Mouse (Mus musculus) stomach, embryonic 14.5 days (tissue): ENCODE measurements at regions not wholly inside any gene's neighbourhood (a gene's known extent, or its start where the extent isn't known, plus 50 kb on each side); places are given as distances from the start of the nearest gene placed in this dataset.

Experiments
- ATAC-seq: fragments of 200-750 bp; cut with Nextera tagmentation; 2 replicates; pipeline ENCODE4 v1.8.0; 2017; ENCODE audit warnings: low read depth, moderate TSS enrichment; ENCODE audit not compliant: insufficient number of reproducible peaks, insufficient read depth, low FRiP score
- H3K27ac ChIP-seq: fragments of 300-500 bp; sonication (generic); 2 replicates; pipeline ENCODE4 v1.5.1; 2014; ENCODE audit warnings: mild to moderate bottlenecking, low read length, moderate library complexity, mixed read lengths
- H3K27me3 ChIP-seq: fragments of 300-500 bp; sonication (generic); 2 replicates; pipeline ENCODE4 v1.6.1; 2014; ENCODE audit warnings: low read length, control low read depth, mixed read lengths; ENCODE audit not compliant: control insufficient read depth, insufficient read depth
- H3K36me3 ChIP-seq: fragments of 300-500 bp; sonication (generic); 2 replicates; pipeline ENCODE4 v1.6.1; 2014; ENCODE audit warnings: mild to moderate bottlenecking, control low read depth, low read length, moderate library complexity, mixed read lengths; ENCODE audit not compliant: control insufficient read depth, insufficient read depth
- H3K4me1 ChIP-seq: fragments of 300-500 bp; sonication (generic); 2 replicates; pipeline ENCODE4 v1.6.1; 2014; ENCODE audit warnings: low read length, control low read depth, mixed read lengths; ENCODE audit not compliant: control insufficient read depth, insufficient read depth
- H3K4me2 ChIP-seq: fragments of 300-500 bp; sonication (generic); replicated peaks from 2 replicates; pipeline ENCODE4 v1.6.1; 2014; ENCODE audit warnings: low read depth, low read length, control low read depth
- H3K4me3 ChIP-seq: fragments of 300-500 bp; sonication (generic); 2 replicates; pipeline ENCODE4 v1.5.1; 2014; ENCODE audit warnings: low read depth, low read length, control low read depth
- H3K9ac ChIP-seq: fragments of 300-500 bp; sonication (generic); replicated peaks from 2 replicates; pipeline ENCODE4 v1.6.1; 2014; ENCODE audit warnings: low read depth, mild to moderate bottlenecking, control low read depth, low read length, moderate library complexity, mixed read lengths
- H3K9me3 ChIP-seq: fragments of 300-500 bp; sonication (generic); 2 replicates; pipeline ENCODE4 v1.6.1; 2016; ENCODE audit warnings: low read depth, low read length, control low read depth; ENCODE audit not compliant: control insufficient read depth
- WGBS: fragments of 180-500 bp; shearing (Covaris S2); extraction: QIAGEN DNeasy Blood & Tissue Kit; methylation state at CpG from one replicate; pipeline ENCODE4 v1.1.7; 2014; 5-methylcytosine and 5-hydroxymethylcytosine counted together

DNA sequence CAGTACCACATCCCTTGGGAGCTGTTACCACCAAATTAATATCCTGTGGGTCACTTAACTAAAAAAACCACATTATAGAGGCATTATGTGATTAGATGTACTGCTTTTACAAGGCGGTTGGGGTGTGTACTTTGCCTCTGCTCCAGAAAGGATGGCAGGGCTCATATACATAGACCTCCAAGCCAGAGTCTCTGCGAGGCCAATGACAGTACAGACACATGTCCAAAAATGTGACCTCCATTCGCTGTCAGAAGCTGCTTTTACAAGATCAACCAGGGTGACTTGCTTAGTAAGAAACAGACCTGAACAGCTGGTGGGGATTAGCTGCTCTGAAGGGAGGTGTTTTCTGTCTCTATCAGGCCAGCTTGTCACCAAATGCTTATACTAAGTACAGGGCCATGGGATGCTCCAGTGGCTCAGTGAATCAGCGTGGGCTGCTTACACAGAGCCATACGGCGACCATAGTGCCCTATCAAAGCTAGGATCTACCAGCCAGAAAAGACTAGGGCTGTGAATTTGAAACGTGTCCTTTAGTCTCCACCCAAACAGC, 433.0 kb upstream of the Atp11b start:
- no peak overlapping the region for H3K27ac ChIP-seq
- WGBS: 45% methylated on average over 7 of the region's 7 CpGs
- H3K4me3 ChIP-seq: no peak overlapping the region
- H3K36me3 ChIP-seq: no peaks in the 10 kb centered on the region
- peaks cover 13% of the 10 kb centered on the region; the same call in 1 of the 2 replicates for H3K4me1 ChIP-seq
- no peak for ATAC-seq
- no peaks in the 10 kb centered on the region for H3K9me3 ChIP-seq
- H3K9ac ChIP-seq: no peak overlapping the region
- H3K4me2 ChIP-seq: no peak overlapping the region
- no peaks in the 10 kb centered on the region for H3K27me3 ChIP-seq

DNA sequence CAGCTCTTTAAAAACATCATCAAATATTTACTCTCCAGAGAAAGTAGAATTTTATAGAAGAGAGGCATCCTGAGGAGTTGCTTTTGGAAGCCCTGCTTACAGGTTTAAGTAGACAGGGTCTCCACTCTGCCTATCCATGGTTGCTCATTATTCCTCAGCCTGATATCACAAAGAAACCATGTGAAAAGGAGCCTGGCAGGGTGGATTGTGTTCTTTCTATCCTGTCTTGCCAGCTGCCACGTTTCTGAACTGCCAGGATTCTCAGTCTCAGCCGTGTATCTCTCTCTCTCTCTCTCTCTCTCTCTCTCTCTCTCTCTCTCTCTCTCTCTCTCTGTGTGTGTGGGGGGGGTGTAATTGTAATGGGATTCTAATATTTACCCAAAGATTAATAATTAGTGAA, 431.9 kb upstream of the Atp11b start:
- Histone ChIP-seq H3K4me3 (no peak overlapping the region), H3K9ac (no peak overlapping the region), H3K27me3 (no peaks in the 10 kb centered on the region), H3K4me2 (no peak overlapping the region), H3K27ac (no peak overlapping the region), H3K9me3 (no peaks in the 10 kb centered on the region), H3K36me3 (no peaks in the 10 kb centered on the region), H3K4me1 (peaks cover 13% of the 10 kb centered on the region; the same call in 1 of the 2 replicates)
- 47% methylated on average over 2 of the region's 2 CpGs for WGBS
- no peak for ATAC-seq

GRCm38 (mm10) chr3:35322899-35323298, 431.0 kb upstream of the Atp11b start:
- Histone ChIP-seq H3K27ac (no peak overlapping the region), H3K9me3 (no peaks in the 10 kb centered on the region), H3K9ac (no peak overlapping the region), H3K4me1 (peaks cover 13% of the 10 kb centered on the region; the same call in 1 of the 2 replicates), H3K27me3 (no peaks in the 10 kb centered on the region), H3K36me3 (no peaks in the 10 kb centered on the region), H3K4me2 (no peak overlapping the region), H3K4me3 (no peak overlapping the region)
- ATAC-seq: no peak
- 85% methylated on average over 4 of the region's 4 CpGs for WGBS

GRCm38 (mm10) chr3:35323450-35324077, 430.3 kb upstream of the Atp11b start:
- no peak for ATAC-seq
- H3K4me2 ChIP-seq: no peak overlapping the region
- no peak overlapping the region for H3K4me3 ChIP-seq
- peaks cover 13% of the 10 kb centered on the region; the same call in 1 of the 2 replicates for H3K4me1 ChIP-seq
- no peaks in the 10 kb centered on the region for H3K9me3 ChIP-seq
- no peaks in the 10 kb centered on the region for H3K36me3 ChIP-seq
- H3K9ac ChIP-seq: no peak overlapping the region
- 63% methylated on average over 11 of the region's 11 CpGs for WGBS
- H3K27ac ChIP-seq: no peak overlapping the region
- H3K27me3 ChIP-seq: no peaks in the 10 kb centered on the region

DNA sequence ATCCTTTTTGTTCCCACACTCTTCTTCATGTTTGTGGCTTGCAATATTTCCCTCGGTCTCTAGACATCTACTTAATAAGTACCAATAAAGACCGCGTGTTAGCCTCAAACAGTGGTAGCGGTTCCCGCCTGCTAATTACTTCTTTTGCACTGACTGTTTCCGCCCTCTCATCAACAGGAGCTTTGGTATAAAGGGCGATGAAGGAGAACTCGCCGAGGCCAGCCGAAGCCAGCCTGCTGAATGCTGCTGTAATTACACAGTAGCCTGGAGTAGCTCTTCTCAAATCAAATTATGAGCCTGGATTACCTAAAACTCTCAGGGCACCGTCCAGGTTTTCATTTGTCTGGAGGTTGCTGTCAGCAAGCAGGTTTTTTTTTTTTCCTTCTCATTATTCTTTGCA, 429.7 kb upstream of the Atp11b start:
- Histone ChIP-seq H3K4me1 (peaks cover 13% of the 10 kb centered on the region; the same call in 1 of the 2 replicates), H3K9me3 (no peaks in the 10 kb centered on the region), H3K27me3 (no peaks in the 10 kb centered on the region), H3K9ac (no peak overlapping the region), H3K27ac (no peak overlapping the region), H3K36me3 (no peaks in the 10 kb centered on the region), H3K4me2 (no peak overlapping the region), H3K4me3 (no peak overlapping the region)
- no peak for ATAC-seq
- 60% methylated on average over 11 of the region's 11 CpGs for WGBS

DNA sequence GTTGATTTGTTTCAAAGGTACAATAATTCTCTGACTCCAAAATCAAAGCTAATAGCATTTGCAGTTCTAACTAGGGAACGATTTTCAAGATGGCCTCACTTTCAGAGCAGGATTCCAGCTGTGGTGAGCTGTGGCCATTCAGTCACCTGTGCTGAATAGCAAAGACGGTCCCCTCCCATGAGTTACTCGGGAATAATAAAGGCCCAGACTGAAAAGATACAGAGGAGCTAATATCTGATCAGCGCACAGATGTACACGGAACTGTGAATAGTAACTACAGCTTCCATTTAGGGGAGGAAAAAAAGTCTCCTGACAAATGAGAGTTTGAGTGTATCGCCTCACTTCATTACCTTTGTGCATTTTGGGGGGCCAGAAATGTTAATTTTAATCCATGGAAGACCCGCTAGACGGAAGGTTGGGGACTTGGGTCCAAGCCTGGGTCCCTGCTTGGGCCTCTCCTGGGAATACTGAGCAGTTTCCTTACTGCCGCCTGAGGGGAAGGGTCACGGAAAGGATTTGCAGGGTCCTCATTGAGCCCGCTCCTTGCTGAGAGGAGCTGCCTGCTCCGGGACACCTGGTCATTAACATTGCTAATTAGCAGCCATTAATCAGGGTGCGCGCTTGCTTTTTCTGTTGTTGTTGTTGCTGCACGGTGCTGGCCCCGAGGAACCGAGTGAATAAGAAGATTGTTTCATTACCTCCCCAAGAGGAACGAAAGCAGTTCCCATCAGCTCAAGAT, 421.2 kb upstream of the Atp11b start:
- H3K4me1 ChIP-seq: no peaks in the 10 kb centered on the region
- H3K27me3 ChIP-seq: no peaks in the 10 kb centered on the region
- no peak overlapping the region for H3K4me2 ChIP-seq
- H3K36me3 ChIP-seq: no peaks in the 10 kb centered on the region
- ATAC-seq: no peak
- H3K27ac ChIP-seq: no peak overlapping the region
- no peaks in the 10 kb centered on the region for H3K9me3 ChIP-seq
- no peak overlapping the region for H3K4me3 ChIP-seq
- no peak overlapping the region for H3K9ac ChIP-seq
- 36% methylated on average over 18 of the region's 18 CpGs for WGBS

DNA sequence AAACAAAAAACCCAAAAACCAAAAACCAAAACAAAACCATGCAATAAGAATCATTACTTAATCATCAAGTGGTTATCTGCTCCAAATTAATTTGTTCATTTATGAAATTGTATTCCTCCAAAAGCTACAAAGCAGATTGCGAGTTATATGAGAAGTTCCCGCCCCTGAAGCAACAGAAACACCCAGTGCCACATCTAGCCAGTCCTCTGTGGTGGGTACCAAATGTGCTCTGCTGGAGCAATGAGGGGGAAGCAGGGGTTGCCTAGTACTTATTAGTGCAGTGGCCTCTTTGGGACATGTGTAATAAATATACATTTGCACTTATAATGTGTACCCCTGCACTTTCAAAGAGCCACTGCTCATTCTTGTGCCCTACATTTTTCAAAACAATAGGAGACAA, 419.9 kb upstream of the Atp11b start:
- Histone ChIP-seq H3K4me1 (no peaks in the 10 kb centered on the region), H3K9me3 (no peaks in the 10 kb centered on the region), H3K27me3 (no peaks in the 10 kb centered on the region), H3K4me3 (no peak overlapping the region), H3K9ac (no peak overlapping the region), H3K36me3 (no peaks in the 10 kb centered on the region), H3K4me2 (no peak overlapping the region), H3K27ac (no peak overlapping the region)
- ATAC-seq: no peak
- WGBS: 74% methylated on average over 2 of the region's 2 CpGs

DNA sequence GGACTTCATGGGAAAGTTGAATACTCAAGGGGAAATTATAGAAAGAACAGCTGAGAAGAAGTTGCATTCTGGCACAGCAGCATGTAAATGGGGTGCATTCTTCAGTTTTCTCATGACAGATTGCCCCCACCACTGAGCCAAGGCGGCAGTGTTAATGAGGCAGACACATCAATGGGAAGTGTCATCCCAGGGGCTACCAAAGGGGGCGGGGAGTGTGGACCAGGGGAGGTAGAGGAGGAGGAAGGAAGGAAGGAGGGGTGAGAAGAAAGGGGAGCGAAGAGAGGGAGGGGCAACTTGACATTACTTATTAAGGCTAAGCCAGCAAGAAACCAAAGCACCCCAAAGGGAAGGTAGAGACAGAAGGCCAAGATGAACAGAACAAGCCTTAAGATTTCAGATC, 419.4 kb upstream of the Atp11b start:
- no peaks in the 10 kb centered on the region for H3K36me3 ChIP-seq
- WGBS: 38% methylated on average over 3 of the region's 3 CpGs
- no peak overlapping the region for H3K4me2 ChIP-seq
- H3K27me3 ChIP-seq: no peaks in the 10 kb centered on the region
- H3K4me1 ChIP-seq: no peaks in the 10 kb centered on the region
- H3K9me3 ChIP-seq: no peaks in the 10 kb centered on the region
- ATAC-seq: no peak
- H3K4me3 ChIP-seq: no peak overlapping the region
- no peak overlapping the region for H3K27ac ChIP-seq
- H3K9ac ChIP-seq: no peak overlapping the region
